Mouse (Mus musculus) retina, embryonic 14.5 days (tissue): ENCODE results near the gene Arl5c.

Experiments
- DNase-seq: peaks from one replicate; pipeline ENCODE4 v3.0.0-alpha.2; 2015; ENCODE audit warnings: low spot score

Gene Arl5c

DNA sequence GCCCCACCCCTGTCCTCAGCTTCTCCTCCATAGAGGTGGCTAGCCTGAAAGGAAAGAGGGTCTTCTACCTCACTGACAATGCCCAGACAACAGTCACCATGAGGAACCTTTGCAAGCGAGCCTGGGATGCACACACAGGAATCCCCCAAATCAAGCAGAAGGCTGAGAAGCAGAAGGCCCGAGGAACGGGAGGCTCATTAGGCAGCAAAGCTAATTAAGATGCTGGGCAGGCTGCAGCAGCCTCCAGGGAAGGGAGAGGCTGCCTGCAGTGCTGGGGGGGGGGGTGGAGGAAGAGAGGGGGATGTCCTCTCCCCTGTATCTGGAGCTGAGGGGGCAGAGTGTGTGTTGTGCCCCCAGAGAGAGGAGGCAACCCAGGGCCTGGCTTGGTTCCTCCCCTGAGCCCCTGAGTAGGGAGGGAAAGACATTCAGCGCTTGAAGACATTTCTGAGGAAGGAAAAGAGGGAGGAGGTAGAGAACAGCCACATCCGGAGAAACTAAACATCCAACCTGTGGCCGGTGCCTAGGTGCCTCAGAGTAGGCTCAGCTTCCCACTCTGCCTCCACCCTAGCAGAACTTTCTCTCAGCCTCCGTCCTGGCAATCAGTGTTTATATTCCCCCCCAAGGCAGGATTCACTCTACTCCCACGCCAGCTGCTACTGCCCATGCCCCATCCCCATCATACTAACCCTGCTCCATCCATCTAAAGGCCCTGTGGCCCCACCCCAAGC, 24.1 kb upstream of the Arl5c start:
- no peak for DNase-seq

DNA sequence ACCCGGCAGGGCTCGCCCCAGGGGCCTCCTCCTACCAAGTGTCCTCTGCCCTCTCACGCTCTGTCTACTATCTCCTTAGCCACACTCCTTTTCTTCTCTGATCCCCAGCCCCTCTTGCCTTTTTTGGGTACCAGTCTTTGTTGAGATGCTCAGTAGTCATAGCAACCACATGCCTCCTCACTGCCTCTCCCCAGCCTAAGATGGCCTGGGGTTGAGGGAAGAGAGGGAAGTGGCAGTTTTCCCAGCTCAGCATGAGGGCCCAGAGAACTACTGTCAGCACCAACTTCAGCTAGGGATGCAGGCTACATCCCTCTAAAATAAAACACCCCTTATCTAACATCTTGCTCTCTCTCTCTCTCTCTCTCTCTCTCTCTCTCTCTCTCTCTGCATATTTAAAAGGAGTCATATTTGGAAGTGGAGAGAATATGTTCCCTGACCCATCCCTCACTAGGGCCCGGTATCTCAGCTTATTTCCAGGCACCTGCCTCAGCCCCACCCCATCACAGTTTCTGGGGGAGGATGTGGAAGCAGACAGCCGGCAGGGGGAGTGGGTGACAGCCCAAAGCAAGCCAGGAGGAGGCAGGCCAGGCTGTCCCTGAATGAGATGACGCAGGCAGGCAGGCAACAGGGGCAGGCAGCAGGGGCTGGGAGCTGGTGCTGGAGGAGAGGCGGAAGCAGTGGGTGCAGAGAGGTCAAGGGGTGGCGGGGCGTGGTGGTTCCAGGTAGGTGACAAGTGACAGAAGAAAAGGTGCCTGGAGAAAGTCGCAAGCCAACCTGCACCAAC, 23.1 kb upstream of the Arl5c start:
- no peak for DNase-seq

DNA sequence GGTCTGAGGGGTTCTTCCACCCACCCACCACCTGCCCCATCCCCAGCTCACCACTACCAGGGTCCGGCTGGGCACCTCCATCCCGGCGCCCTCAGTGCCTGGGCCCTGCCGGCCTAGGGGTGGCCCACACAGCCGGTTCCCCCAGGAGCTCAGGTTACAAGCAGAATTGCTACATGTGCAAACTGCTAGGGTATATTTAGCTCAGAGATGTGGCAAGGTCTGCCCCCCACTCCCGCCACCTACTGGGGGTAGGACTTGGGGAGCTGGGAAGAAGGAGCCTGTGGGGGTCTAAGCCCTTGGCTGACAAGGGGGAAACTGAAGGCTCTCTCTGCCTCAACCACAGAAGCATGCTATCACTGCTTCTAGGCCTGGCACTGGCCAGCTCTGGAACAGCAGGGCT, 22.2 kb upstream of the Arl5c start:
- DNase-seq: no peak

DNA sequence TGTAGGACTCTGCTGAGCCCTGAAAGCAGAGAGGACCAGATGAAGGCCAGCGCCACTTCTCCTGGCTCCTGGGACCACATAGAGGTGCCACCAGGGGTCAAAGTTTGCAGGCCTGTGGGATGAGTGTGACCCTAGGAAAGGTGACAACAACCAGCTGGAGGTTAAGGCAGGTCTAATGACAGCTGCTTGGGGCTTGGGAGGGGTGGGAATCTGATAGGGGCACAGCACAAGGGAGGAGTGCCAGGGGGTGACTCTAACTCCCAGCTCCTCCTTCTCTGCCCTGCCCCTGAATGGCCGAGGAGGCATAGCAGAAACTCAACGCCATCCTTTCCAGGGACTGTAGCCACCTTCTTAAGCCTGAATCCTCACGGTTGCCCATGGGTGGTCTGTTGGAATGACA, 20.8 kb upstream of the Arl5c start:
- no peak for DNase-seq

DNA sequence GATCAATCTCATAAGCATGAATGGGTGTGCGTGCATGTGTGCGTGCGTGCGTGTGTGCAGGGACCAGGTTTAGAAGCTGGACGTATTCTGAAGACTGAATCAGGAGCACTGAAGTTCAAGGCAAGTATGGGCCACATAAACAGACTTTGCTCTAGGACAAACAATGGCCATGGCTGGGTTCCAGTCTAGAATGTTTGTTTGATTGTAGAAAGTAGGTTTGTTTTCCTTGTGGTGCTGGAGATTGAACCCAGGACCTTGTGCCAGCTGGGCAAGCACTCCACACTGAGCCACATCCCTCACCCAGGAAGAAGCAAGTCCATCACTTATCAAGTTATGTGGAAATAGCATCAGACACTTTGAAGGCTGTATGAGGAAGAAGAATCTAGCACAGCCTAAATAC, 20.2 kb upstream of the Arl5c start:
- no peak for DNase-seq

DNA sequence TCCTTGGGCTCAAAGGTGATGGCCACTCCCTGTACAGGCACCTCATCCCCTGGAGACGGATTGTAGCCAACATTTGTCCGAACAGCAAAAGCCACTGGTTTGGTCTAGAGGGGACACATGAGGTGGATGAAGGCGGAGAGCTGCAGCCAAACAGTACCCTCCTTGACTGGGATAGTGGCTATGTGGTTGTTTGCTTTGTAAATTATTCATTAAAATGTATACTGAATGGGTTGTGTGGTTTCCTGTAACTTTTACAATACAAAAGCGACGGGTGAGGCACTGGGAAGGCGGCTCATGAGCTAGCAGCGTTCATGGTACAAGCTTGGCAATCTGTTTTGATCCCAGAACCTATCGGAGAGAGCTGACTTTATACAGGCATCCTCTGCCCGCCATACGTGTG, 16.9 kb upstream of the Arl5c start:
- no peak for DNase-seq

DNA sequence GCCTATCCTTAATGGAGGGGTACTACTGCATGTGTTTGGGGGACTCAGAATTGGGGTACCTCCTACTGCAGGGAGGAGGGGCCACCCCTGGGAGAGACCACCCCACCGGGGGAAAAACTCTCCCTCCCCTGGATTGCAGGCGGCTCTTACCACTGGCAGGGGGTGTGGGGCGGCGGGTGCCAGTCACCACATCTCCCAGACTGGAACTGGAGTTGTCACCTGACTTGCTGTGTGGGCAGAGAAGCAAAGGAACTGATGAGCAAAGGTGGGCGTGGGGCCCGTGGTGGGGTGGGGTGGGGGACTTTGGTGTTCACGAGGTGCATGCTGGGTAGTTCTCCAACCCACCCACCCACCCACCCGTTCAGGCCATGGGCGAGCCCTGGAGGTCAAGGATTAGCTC, 15.7 kb upstream of the Arl5c start:
- no peak for DNase-seq

DNA sequence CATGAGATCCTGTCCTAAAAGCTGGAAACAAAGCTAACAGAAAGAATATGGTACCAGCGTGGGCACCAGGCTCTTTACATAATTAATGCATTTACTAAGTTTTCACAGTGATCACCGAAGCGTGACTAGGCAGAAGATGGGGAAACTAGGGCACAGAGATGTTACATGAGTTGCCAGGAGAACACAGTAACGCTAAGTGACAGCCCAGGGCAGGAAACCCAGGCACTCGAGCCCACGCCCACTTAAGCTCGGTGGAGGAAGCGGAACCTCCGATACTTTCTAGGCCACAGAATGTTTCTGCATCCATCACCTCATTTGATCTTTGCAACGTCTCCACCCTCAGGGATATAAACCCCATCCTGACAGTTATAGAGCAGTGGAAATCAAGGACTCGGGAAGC, 12.1 kb upstream of the Arl5c start:
- DNase-seq: no peak

DNA sequence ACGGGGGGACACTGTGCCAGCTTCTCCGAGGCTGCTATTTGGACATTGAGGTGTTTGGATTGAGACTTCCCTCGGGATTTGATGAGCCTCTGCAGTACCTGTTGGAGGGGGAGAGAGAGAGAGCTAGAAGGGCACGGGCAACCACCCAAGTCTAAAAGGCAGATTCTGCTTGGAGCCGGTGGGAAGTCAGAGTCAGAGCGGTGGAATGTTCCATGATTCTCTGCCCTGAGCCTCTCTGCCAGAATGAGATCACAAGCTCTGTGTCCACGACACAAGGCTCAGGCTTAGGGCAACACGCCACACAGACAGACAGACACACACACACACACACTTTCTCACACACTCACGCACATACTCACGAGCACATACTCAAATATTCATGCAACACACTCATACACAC, 9.7 kb upstream of the Arl5c start:
- DNase-seq: no peak

DNA sequence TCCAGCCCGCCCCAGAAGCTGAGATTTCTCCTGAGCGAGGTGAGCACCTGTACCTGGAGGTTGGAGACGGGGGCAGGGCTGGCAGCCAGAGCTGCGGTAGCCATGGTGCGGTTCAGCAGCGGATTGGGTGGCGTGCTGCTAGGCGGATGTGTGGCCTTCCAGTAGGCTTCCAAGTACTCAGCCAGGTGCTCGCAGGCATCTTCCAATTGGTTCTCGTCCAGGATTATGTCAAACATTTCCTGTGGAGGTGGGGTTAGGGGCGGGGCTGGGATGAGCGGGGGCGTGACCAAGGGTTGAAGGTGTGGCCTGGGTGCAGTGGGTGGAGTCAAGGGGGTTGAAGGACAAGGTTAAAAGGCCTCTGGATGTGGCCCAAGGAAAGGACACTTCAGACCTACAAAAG, 9.1 kb upstream of the Arl5c start:
- DNase-seq: no peak

DNA sequence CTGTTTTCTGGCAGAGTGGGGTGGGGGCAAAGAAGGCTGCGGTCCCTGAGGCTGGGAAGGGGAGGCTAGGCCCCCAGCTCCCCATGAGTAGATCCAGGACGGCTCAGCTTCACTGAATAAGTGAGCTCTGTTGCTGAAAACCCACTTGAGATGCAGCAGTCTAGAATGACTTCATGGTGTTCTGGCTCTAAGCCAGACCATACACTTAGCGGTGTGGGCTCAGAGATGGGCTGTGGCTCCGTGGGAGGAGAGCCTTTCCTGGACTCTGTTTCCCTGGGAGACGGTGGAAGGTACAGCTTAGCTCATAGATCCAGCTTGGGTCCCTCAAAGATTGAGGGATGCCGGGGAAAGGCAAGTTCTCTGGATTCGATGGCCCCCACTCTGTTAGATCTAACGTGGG, 8.2 kb upstream of the Arl5c start:
- peak; percentile 6 for DNase-seq

DNA sequence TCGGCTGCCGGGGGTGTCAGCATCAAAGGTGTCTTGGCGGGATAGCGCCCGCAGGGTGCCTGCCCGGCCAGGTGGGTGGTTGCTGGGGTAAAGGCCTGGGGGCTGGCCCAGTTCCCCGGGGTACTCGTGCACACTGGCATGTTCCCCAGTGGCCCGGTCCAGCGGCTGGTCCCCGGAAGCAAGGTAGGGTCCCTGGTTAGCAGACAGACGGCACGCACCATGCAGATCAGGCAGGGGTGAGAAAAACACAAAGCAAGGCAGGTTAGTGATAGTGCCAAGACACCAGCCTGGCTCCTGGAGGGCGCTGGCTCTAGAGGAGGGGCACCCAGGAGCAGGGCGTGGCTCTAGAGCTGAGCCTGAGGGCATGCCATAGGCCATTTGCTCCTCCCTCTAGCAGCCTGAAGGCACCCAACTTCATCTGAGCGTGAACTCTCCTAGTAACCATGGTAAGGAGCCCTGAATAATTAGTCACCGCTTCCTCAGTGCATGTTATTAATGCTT, 7.2 kb upstream of the Arl5c start:
- DNase-seq: peak; percentile 73

DNA sequence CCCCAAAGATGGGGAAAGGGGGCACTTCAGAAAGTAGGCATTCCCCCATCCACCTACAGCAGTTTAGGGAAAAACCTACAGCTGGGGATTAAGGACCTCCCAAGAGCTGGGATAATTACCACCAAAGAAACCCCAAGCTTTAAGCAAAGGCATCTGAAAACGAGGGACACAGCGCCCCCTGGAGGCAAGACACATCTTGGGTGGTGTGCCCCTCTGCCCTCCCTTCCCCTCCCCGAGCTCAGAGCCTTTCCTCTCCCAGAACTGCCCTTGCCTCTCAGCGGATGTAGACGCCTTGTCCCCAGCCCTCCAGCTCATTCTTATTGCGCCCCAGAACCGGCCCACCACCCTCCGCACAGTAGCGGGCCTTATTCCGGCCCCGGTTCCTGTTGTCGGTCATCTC, 6.6 kb upstream of the Arl5c start:
- DNase-seq: peak; percentile 91

DNA sequence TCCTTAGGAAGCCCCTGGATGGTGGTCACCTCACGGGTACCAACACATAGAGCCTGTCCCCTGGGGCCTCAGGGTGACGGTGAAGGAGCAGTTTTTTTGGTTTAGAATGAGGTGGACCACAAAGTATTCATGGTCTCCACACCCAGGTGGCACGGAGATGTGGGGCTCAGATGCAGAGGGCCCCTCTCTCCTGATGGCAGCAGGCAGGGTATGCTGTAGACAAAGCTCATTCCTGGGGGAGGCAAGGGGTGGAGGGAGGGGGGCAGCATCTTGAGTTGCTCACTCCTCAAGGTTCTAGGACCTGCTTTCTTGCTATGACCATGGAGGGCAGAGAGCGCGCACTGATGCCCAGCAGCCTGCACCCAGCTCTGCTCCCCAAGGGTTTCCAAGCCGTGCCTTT, 6.0 kb upstream of the Arl5c start:
- DNase-seq: no peak

DNA sequence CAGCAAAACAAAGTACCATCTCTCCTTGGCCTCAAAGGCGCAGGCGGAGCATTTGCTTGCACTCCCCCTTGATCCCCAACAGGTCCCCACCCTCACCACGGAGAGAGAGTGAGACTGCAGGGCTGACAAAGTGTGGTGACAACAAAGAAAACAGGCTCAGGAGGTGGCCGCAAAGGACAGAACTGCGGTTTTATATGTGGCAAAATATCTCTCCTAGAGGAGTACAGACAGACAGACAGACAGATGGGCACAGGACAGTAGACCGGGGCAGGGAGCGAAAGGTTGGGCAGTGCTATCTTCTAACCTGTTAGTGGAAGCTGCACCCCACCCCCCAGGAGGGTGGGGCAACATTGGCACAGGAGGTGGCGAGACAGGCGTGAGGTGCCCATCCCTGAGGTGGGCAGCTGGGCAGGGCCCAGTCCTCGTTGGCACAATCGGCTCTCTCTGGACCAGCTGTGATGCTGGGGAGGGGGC, 5.4 kb upstream of the Arl5c start:
- DNase-seq: no peak

DNA sequence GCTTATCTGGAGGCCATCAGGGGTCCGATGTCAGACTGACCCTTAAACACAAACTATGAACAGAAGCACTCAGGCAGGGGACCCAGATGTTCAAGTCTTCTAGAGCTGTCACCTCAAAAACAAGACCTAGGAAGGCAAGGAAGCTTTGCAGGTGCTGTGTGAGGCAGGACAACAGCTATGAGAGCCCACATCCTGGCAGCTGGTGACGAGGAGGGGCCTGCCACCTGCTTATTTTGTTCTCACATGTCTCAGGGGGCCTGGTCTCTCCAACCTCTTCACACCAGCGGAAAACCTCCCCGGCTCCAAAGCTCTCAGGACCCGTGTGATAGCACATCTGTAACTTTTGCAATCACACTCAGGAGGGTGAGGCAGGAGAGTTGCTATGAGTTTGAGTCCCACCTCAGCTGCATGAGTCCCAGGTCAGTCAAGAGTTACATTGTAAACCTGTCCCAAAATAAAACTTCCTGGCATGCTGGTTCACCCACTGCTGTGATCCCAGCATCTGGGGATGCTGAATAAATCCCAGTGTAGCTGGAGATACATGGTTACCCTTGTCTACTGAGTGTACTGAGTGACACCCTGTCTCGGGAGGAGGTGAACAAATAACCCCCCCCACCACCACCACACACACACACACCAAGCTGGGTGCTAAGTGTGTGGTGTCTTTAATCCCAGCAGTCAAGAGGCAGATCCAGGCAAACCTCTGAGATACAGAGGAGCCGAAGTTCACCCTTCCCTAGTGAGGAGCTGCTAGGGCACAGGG, 4.6 kb upstream of the Arl5c start:
- DNase-seq: no peak

DNA sequence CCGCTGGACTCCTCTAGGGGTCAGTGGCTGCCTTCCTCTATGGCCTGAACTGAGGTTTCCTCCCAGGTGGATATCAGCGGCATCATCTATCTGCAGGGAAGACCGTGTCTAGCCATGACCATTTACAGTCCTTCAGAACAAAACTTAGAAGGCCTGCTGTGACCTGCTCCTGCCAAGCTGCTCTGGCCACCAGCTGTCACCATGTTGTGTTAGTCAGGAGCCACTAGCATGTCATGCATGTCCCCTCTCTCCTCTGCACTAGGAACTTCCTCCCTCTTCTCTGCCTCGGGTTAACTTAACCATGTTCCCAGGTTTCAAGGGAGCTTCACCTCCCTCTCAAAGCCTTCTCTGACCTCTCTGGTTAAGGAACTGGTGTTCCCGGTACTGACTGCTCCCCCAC, 3.8 kb upstream of the Arl5c start:
- peak; percentile 4 for DNase-seq

DNA sequence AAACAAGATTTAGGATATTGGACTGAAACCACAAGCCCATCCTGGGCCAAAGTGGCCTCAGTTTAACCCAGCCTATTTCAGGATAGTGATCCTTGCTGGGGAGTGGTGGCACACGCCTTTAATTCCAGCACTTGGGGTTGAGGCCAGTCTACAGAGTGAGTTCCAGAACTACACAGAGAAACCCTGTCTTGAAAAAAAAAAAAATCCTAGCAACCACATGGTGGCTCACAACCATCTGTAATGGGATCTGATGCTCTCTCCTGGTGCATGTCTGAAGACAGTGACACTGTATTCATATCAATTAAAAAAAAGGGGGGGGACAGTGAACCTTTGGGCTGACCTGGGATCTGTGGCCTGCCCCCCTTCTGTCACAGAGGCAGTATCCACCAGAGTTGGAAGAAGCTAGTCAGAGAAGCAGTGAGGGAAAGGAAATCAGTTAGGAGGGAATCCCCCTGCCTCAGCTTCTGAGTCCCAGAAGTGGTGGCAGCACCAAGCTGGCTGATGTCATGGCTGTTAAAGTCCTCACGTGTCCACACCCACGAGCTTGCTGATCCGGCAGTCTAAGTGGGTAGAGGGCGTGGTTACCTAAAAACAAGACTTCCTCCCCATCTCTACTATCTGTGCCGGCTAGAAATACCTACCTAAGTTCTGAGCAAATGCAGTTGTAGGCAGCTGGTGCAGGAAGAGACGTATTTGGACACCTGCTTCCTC, 3.1 kb upstream of the Arl5c start:
- DNase-seq: no peak

DNA sequence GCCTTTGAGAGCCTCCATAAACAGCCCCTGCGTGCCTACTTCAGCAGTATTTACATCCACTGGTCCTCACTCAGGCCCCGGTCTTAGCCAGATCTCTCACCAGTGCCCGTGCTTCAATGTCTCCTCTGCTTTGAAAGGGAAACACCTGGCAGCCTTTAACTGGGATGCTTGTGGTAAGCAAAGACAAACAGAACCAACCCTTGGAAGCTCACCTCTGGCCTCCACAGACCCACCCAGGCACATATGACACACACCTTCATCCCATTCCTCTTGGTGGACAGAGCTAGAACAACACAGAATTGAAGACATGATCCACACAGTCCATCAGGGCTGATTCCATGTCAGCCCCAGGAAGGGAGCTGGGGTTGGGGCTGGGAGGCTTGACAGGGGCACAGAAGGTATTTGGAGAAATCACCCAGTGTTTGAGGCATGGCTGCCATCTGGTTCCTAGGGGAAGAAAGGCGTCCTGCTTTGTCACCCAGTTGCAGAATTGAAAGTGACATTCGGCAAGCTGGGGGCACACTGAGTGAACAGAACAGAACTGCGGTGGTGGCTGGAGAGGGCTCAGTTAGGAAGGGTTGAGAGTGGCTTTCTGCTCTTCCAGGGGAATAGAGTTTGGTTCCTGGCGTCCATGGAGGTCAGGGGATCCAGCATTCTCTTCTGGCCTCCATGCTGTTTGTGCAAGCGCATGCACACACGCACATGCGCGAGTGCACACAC, 2.3 kb upstream of the Arl5c start:
- DNase-seq: no peak

DNA sequence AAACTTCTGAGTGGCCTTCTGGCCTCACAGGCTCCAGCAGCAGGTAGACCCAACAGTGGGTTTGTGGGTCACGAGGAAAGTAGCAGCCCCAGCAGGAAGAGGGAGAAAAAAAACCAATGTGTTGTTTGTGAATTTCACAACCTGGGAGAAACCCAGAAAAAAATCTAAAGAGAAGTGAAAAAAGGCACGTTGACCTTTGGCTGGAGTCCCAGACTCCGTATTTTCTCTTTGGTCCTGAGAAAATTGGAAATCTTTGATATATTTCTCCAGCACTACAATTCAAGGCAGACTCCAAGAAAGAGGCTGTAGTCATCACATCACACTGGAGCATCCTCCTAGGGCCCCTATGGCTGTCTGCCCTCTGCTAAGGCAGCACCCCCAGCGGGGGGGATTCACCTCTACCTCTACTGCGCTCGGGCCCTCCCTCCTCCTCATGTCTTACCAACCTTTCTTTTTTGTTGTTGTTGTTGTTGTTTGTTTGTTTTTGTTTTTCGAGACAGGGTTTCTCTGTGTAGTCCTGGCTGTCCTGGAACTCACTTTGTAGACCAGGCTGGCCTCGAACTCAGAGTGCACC, 1.5 kb upstream of the Arl5c start:
- no peak for DNase-seq

DNA sequence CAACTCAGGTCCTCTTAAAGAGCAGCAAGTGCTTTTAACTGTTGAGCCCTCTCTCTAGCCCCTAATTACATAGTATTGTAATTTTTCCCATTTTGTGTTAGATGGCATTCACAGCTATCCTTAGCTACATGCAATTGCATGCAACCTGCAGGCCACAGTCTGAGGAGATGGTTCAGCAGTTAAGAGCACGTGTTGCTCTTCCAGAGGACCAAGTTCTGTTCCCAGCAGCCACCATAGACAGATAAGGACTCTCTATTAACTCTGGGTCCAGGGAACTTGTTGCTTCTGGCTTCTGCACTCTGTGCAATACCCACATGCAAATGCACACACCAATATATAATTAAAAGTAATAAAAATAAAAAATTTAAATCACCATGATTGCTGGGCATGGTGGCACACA, 710 bp upstream of the Arl5c start:
- no peak for DNase-seq
